Mouse (Mus musculus) thymus, postnatal 14 days (tissue): ENCODE data around the gene Wdr91.

Source experiments
- DNase-seq: peaks from one replicate; pipeline ENCODE4 v3.0.0; 2021

Wdr91 gene

DNA sequence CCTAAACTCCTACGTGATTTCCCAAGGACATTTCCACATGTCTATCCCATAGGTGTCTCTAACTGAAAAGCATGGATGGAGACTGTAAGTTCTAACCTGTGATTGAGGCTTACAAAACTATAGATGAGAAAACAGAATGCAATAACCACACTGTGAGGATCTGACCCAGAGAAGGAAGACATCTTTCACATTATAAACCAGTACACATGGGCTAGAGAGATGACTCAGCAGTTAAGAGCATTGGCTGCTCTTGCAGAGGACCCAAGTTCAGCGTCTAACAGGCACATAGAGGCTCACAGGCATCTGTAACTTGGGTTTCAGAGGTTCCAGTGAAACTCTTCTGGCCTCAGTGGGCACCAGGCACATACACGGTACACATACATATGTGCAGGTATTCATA lies 3.8 kb upstream of the Wdr91 start:
- no peak for DNase-seq

- no peak for DNase-seq
These were observed 2.8 kb upstream of the Wdr91 start for GRCm38 (mm10) chr6:34913341-34914040.

DNA sequence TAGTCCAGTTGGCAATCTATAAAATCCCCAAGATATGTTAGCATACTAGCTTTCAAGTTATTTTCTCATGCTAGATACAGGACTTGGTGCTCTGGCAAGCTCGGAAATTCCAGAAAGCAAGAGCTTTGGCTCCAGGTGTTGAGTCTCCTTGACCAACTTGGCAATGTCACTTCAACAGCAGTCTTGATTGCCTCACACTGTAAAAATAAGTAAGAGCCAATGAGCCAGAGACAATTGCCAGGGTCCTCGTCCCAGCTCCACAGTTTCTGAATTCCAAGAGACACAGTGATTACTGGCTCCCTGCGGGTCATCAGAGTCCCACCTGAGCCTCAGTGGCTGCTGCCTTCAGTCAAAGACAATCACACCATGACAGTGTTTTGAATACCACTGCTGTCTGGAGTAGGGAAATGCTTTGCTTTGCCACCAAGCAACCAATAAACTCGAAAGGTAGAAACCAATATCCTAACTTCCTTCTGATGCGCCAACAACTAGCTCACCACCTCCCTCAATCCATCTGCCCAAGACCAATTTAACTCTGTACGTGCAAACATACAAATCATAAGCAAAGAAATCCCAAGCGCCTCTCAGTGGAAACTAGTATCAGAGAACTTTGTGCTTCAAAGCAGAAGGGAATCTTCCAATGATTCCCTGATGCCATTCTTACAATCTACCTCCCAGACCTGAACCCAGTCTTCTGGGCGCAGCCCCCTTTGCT lies 888 bp downstream of the Wdr91 start:
- no peak for DNase-seq

DNA sequence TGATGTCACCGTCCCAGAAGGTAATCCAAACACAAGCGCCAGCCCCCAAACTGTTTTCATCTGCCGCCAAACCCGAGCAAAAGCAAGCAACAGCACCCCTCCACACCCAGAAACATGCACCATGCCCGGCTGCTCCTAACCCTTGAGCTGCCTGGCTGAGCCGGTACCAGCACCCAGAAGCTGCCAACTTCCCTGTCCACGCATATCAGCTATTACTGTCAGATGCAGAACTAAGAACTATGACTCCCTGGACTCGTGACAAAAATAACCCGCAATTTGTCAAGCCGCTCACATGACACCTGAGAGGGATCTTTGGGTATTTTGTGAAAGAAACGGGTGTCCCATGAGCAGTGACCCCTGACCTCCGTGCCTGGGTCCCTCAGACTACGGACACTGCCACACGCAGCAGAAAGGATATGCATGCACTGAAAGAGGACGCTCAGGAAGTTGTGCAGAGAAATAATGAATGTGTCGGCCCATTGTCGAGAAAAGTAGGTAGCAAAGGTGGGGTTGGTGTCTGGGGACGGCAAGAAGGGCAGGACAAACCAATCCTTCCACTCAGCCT lies 2.9 kb downstream of the Wdr91 start:
- no peak for DNase-seq

DNA sequence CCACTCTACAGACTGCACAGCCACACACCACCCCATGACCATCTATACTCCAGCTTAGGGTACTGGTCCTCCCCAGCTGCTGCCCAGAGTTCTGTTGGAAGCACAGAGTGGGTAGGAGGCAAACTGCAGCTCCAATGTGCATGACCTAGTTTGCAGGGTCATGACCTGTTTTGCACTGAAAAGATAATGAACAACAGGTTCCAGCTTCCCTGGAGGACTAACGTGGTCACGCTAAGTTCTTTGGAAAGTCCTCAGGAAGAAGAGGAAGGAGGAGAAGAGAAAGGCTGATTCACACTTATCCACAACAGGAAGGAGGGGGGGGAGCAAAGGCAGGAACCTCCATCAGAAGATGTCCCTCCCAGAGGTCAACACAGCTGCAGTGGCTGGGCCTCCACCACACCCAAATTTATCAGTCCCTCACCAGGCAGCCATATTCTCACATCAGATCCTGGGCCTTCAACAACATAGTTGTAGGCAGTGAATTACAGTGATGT lies 3.5 kb downstream of the Wdr91 start:
- DNase-seq = no peak

DNA sequence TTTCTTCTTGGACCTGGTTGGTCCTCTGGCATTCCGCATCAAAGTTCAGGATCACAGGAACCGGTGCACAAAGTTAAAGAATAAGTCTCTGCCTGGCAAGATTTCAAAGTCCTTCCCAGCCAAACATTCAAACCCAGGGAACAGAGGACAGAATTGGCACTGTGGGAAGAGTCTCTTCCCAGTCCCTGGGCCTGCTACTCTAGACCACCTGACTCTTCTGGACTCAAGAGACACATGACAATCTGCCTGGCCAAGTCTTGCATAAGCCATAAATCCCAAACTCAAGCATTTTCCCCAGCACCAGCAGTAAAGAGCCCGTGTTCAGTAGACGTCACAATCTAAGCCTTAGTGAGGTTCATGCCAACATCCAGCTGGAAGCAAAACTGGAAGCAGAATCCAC lies 4.0 kb downstream of the Wdr91 start:
- DNase-seq = no peak

DNA sequence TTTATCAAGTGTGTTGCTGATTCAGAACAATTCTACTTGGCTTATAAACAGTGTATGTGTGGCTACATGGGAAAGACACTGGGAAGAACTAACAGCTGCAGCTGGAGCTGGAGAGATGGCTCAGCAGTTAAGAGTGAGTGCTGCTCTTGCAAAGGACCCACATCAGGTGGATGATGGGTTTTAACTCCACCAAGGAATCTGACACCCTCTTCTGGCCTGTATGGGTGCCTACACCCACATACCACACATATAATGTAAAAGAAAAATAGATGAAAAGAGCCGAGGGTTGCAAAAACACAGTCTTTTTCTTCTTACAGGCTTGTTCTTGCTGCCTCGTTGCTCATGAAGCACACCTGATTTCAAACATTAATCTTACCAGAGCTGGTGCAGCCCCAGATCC lies 4.6 kb downstream of the Wdr91 start:
- no peak for DNase-seq

- no peak for DNase-seq
These were observed 6.3 kb downstream of the Wdr91 start for GRCm38 (mm10) chr6:34904361-34904760.

DNA sequence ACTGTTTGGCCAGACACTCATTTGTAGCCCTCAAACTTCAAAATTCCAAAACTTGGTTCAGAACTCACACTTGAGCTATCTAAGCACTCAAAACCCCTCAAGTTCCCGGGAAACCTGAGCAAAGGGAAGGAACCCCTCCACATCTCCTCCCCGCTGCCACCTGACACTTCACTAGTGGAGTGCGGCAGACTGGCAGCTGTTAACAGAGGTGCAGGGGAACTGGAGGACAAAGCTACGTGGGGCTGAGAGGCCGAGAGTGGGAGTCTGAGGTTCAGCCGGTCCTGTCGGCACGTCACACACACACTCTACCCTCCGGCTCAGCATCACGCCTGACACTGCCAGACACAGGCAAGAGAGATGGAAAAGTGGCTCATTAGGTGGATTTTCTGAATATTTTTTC lies 6.8 kb downstream of the Wdr91 start:
- DNase-seq = no peak

GRCm38 (mm10) chr6:34903441-34903840 lies 7.2 kb downstream of the Wdr91 start:
- DNase-seq = no peak

DNA sequence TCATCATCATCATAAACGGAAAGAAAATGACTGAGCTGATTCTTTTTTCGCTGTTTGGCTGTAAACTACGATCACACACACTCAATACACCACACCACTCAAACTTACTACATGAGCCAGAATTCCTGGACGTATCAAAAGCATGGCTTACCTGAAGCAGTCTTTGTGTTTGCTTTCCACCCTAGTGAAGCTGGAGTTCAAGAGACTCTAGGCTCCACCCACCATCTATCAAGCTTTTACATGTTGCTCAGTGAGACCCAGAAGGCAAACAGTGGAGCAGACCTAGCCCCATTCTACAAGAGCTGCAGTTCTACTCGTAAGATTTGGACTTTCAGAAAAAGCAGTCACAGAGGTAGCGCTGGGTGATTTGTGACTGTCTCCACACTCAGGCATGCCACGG lies 8.1 kb downstream of the Wdr91 start:
- DNase-seq = no peak

DNA sequence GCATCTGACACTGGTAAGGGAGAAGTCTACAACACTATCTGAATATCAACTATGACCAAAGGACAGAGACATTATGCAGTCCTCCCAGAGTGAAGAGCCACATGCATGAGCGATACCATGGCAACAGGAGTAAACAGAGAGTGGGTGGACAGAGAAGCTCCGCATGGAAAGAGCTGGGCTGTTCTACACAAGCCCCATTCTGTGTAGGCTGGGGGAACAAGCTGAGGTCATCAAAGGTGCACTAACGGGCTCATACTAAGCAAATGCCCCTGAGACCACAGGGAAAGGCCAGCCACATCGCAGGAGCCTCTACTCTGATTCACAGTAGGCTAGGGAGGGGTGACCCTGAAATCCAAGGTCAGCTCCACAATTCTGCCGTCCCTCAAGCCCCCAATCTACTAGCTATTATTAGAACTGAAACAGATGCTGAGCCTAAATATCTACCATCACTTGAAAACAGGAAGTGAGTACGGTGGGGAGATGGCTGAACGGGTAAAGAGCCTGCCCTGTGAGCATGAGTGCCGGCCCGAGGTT lies 8.7 kb downstream of the Wdr91 start:
- DNase-seq = no peak

DNA sequence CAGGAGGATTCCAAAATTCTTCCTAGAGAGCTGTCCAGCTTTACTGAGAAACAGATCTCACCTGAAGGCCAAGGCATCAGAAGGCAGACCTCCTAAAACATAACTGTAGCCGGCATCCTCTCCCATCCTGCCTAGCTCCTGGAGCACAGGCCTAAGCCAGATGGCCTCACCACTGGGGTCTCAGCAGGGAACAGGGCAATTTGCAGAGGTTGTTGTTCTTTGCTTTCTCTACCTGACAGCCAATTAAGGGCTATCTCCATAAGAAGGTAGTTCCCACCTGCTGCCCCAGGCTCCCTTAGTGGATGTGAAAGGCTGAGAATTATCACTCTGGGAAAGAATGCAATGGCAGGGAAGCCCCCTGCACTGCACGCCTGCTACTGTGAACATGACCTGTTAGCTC lies 9.7 kb downstream of the Wdr91 start:
- no peak for DNase-seq

- DNase-seq = no peak
These were observed 11.5 kb downstream of the Wdr91 start for GRCm38 (mm10) chr6:34899127-34899526.

DNA sequence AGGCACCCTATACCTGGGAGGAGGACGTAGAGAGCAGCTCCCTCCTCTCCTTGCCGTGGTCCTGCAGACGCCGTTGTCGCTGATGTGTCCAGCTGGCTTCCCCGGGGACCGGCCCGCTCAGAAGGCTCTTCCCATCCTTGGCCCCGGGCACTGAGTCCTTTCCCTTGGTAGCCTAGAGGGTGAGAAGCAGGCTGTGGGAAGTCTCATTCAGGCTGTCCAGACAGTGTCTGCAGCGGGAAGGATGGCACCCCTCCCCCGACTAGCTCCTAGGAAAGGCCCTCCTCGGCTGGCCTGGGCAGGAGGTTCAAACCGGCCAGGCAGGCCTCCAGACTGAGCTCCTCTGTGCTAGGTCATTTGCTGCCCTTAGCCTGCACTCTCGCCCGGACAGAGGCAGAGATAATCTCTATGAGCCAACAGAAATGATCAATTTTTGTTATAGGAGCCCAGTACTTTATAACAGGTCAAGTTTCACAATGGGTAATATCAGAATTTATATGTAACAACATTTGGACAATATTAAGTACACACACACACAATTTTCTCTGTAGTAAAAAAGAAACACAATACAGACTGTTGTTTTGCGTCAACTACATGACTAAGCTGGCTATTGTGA lies 14.4 kb downstream of the Wdr91 start:
- no peak for DNase-seq

GRCm38 (mm10) chr6:34895569-34895968 lies 15.1 kb downstream of the Wdr91 start:
- no peak for DNase-seq

GRCm38 (mm10) chr6:34889185-34889584 lies 21.5 kb downstream of the Wdr91 start:
- DNase-seq = no peak

DNA sequence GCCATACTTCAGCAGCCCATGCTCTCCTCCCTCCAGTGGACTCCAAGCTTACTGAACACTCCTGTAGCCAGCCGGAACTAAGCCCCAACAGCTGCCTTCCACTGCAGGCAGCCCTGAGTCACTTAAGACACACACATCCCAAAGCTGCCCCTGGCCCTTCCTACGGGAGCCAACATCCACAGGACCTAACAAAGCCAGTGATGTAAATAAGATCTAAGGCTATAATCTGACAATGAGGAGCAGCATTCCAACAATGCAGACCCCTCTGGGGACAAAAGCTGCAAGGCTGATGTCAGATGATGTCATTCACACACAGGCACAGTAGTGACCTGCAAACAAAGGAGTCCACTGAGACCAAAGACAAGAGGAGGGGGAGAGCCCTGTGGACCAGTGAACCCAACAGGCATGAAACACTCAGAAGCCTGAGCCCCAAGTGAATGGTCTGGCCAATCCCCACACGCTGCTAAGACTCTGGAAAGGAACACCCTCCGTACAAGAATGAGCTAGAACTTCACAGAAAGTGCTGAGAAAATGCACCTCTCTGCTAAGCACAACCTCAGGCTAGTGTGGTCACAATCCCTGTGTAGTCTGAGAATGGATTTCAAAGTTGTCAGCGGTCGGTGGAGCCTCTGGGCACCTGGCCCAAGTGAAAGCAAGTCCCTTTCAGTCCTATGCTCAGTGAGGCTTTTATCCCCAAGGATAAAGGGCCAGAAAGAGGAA lies 23.4 kb downstream of the Wdr91 start:
- no peak for DNase-seq

- no peak for DNase-seq
These were observed 26.0 kb downstream of the Wdr91 start for GRCm38 (mm10) chr6:34884724-34885123.

- peak; percentile 70 for DNase-seq
These were observed 30.7 kb downstream of the Wdr91 start for GRCm38 (mm10) chr6:34879911-34880475.

- DNase-seq = peak; percentile 33
These were observed 31.5 kb downstream of the Wdr91 start for GRCm38 (mm10) chr6:34879101-34879740.
